Comparison of ENCODE assay signal across 25 mouse cellular contexts in genomic region chr6:142194245-142194644, GRCm38 (mm10). TPM values are rescaled to one million over a fixed set of nuclear protein-coding genes. Genes with fewer than 3 reads are reported as not detected.
A peak's percentile ranks its signal among the peaks of the same experiment; 100 is the strongest.
DNase-seq lines count a peak whose midpoint lies in the region; ATAC-seq lines count a peak whose summit lies in the region.
"Had no signal": no experiment of that assay in that cellular context is flagged by ENCODE, and none has a peak within 500 bp of the region (broad histone marks: within the 10 kb centered on the region; RNA-seq: fewer than 3 reads in every experiment).

No protein-coding gene starts in this region.

- 0 out of 2 replicates have a peak, but pooled peaks have one; percentile 32 for ATAC-seq in embryonic facial prominence, embryonic 13.5 days (ENCODE audit: insufficient number of reproducible peaks, insufficient read depth, low FRiP score, low TSS enrichment, low read depth)
- ATAC-seq: activated CD4-positive, CD25-positive, alpha-beta regulatory T cell, adult 4 months; CD4-positive, CD25-positive, alpha-beta regulatory T cell, adult 4 months; Patski had no signal

- H3K4me1 ChIP-seq in embryonic facial prominence, embryonic 13.5 days: no peaks in the 10 kb centered on the region
- H3K4me1 ChIP-seq in embryonic facial prominence, embryonic 10.5 days: no peaks in the 10 kb centered on the region
- no peaks in the 10 kb centered on the region for H3K4me1 ChIP-seq in heart, embryonic 10.5 days

- H3K36me3 ChIP-seq in embryonic facial prominence, embryonic 13.5 days: no peaks in the 10 kb centered on the region
- no peaks in the 10 kb centered on the region for H3K36me3 ChIP-seq in embryonic facial prominence, embryonic 10.5 days (replicated peaks)
- no peaks in the 10 kb centered on the region for H3K36me3 ChIP-seq in heart, embryonic 10.5 days
- H3K36me3 ChIP-seq: G1E had no signal

- intact Hi-C loops in heart, postnatal 25 days (cut with DNase I): no loop called here

- no peaks in the 10 kb centered on the region for H3K27me3 ChIP-seq in embryonic facial prominence, embryonic 13.5 days
- H3K27me3 ChIP-seq in embryonic facial prominence, embryonic 10.5 days (replicated peaks; ENCODE audit: low read depth, poor library complexity, severe bottlenecking): no peaks in the 10 kb centered on the region
- no peaks in the 10 kb centered on the region for H3K27me3 ChIP-seq in heart, embryonic 10.5 days (ENCODE audit: insufficient read depth, poor library complexity, severe bottlenecking)
- H3K27me3 ChIP-seq: CH12.LX, Patski had no signal

- no peak for DNase-seq in embryonic facial prominence, embryonic 10.5 days (ENCODE audit: low spot score)
- DNase-seq in heart, adult 11 months: peak; percentile 68
- no peak for DNase-seq in heart, postnatal 4 days
- DNase-seq in heart, embryonic 10.5 days (ENCODE audit: low spot score): peak; percentile 73
- no peak for DNase-seq in heart, postnatal 25 days (ENCODE audit: low spot score)
- DNase-seq: adrenal gland, adult 2 months; adrenal gland, adult 8-10 months; adrenal gland, postnatal 10 days; adrenal gland, postnatal 14 days; adrenal gland, postnatal 25 days; adrenal gland, postnatal 36 days; B cell, adult 2 months; cerebellum, adult 11 months; cerebellum, adult 11-12 months; cerebellum, adult 18-20 months had no signal

- no peak overlapping the region for H3K4me3 ChIP-seq in embryonic facial prominence, embryonic 13.5 days
- H3K4me3 ChIP-seq in embryonic facial prominence, embryonic 10.5 days: no peak overlapping the region
- H3K4me3 ChIP-seq in heart, embryonic 10.5 days: no peak overlapping the region

- H3K9me3 ChIP-seq in embryonic facial prominence, embryonic 13.5 days: no peaks in the 10 kb centered on the region
- no peaks in the 10 kb centered on the region for H3K9me3 ChIP-seq in embryonic facial prominence, embryonic 10.5 days
- H3K9me3 ChIP-seq in heart, embryonic 10.5 days: no peaks in the 10 kb centered on the region
- H3K9me3 ChIP-seq: G1E had no signal

- H3K4me2 ChIP-seq in embryonic facial prominence, embryonic 13.5 days: no peak overlapping the region

- no peak overlapping the region for H3K27ac ChIP-seq in embryonic facial prominence, embryonic 13.5 days
- H3K27ac ChIP-seq in embryonic facial prominence, embryonic 10.5 days (replicated peaks): no peak overlapping the region
- no peak overlapping the region for H3K27ac ChIP-seq in heart, embryonic 10.5 days

- WGBS in embryonic facial prominence, embryonic 13.5 days: 85% methylated on average over 8 of the region's 8 CpGs
- 84% methylated on average over 8 of the region's 8 CpGs for WGBS in embryonic facial prominence, embryonic 10.5 days
- 78% methylated on average over 8 of the region's 8 CpGs for WGBS in heart, embryonic 10.5 days

- H3K9ac ChIP-seq in embryonic facial prominence, embryonic 13.5 days: no peak overlapping the region

RNA-seq across cellular contexts. Expression of gene Slco1a6, which starts 14.1 kb away (rescaled TPM):
- polyA plus RNA-seq in embryonic facial prominence, embryonic 13.5 days (2015; fragmentation: Nextera tagmentation; extraction: Ambion mirVana): not detected in 2 replicates
- not detected in 2 replicates for polyA plus RNA-seq in embryonic facial prominence, embryonic 10.5 days (2016; fragmentation: Nextera tagmentation; extraction: Ambion mirVana)
- total RNA-seq in heart, postnatal 4 days (2021): 1 to 10 TPM in 1 of 2 experiments, not detected in 1; 1.1 TPM
- polyA plus RNA-seq in heart, embryonic 10.5 days (2016; fragmentation: Nextera tagmentation; extraction: Ambion mirVana): not detected in 2 replicates
- not detected for total RNA-seq in heart, postnatal 25 days (2021)
- total RNA-seq: adrenal gland, adult 18-20 months; adrenal gland, adult 2 months; adrenal gland, postnatal 14 days; adrenal gland, postnatal 25 days; CH12.LX; ES-E14; MEL had no signal
- polyA plus RNA-seq: adrenal gland, adult 2 months; C2C12; G1E had no signal

Comparison
In these comparisons a context has a peak if more than half of its experiments do, and no peak if none do; other contexts are left out.
1. DNase-seq: peak in heart, adult 11 months (single experiment) and heart, embryonic 10.5 days (single experiment); none in embryonic facial prominence, embryonic 10.5 days (single experiment), heart, postnatal 4 days (single experiment) and heart, postnatal 25 days (single experiment).